Mouse (Mus musculus) lung, postnatal 0 days (tissue): ENCODE data around the gene Ifngr2. TPM values are rescaled to one million over a fixed set of nuclear protein-coding genes. Genes with fewer than 3 reads are reported as not detected.

ENCODE experiments used
- ATAC-seq: fragments of 200-750 bp; cut with Nextera tagmentation; 2 replicates; pipeline ENCODE4 v1.8.0; 2017; ENCODE audit warnings: moderate library complexity
- DNase-seq: peaks from one replicate; pipeline ENCODE4 v3.0.0-alpha.2; 2016; ENCODE audit warnings: low spot score
- H3K27ac ChIP-seq: fragments of 300-500 bp; sonication (generic); 2 replicates; pipeline ENCODE4 v1.5.1; 2014; ENCODE audit warnings: antibody characterized with exemption, mild to moderate bottlenecking, low read length, mixed read lengths
- H3K27me3 ChIP-seq: fragments of 300-500 bp; sonication (generic); replicated peaks from 2 replicates; pipeline ENCODE4 v1.6.1; 2014; ENCODE audit warnings: low read length, mixed read lengths; ENCODE audit not compliant: insufficient read depth
- H3K36me3 ChIP-seq: fragments of 300-500 bp; sonication (generic); 2 replicates; pipeline ENCODE4 v1.6.1; 2014; ENCODE audit warnings: low read length, mixed read lengths; ENCODE audit not compliant: insufficient read depth
- H3K4me1 ChIP-seq: fragments of 300-500 bp; sonication (generic); 2 replicates; pipeline ENCODE4 v1.6.1; 2014; ENCODE audit warnings: antibody characterized with exemption, low read depth, low read length, mixed read lengths; ENCODE audit not compliant: insufficient read depth
- H3K4me2 ChIP-seq: fragments of 300-500 bp; sonication (generic); replicated peaks from 2 replicates; pipeline ENCODE4 v1.6.1; 2014; ENCODE audit warnings: low read depth, mild to moderate bottlenecking, low read length, moderate library complexity, mixed read lengths
- H3K4me3 ChIP-seq: fragments of 300-500 bp; sonication (generic); 2 replicates; pipeline ENCODE4 v1.5.1; 2014; ENCODE audit warnings: low read depth, low read length
- H3K9ac ChIP-seq: fragments of 300-500 bp; sonication (generic); replicated peaks from 2 replicates; pipeline ENCODE4 v1.6.1; 2014; ENCODE audit warnings: low read depth, mild to moderate bottlenecking
- H3K9me3 ChIP-seq: fragments of 300-500 bp; sonication (generic); 2 replicates; pipeline ENCODE4 v1.6.1; 2016; ENCODE audit warnings: low read length, mixed read lengths
- CTCF ChIP-seq: IDR thresholded peaks from 2 replicates; pipeline ENCODE4 v1.5.1; 2016; ENCODE audit warnings: antibody characterized with exemption, mild to moderate bottlenecking
- EP300 ChIP-seq: IDR thresholded peaks from 2 replicates; pipeline ENCODE4 v1.6.1; 2016; ENCODE audit warnings: antibody characterized with exemption, mild to moderate bottlenecking, control low read depth
- WGBS: fragments of 180-500 bp; shearing (Covaris S2); extraction: QIAGEN DNeasy Blood & Tissue Kit; methylation state at CpG from one replicate; pipeline ENCODE4 v1.1.7; 2014; 5-methylcytosine and 5-hydroxymethylcytosine counted together
- polyA plus RNA-seq: library from polyadenylated mRNA; unstranded; fragments of >200 nt; fragmentation: Nextera tagmentation; extraction: Ambion mirVana; gene quantifications from 2 replicates; pipeline ENCODE4 v1.2.1, GENCODE M21; 2015

Gene Ifngr2
- polyA plus RNA-seq, 1 experiment from 2014 or later, result 64.4 TPM

DNA sequence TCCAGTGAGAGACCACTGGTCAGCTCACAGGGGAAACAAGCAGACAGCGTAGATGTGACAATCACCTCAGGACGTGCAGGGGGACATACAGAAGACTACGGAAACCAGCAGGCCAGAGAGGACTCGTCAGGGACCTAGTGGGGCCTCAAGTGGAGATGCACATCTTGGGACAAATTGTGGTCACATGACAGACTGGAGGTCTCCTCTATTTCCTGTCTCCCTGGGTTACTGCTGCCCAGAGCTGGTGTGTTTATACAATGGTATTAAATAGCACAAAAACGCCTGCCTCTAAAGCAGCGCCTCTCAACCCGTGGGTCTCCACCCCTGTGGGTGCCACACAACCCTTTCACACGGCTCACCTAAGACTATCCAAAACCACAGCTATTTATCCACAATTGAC lies 45.3 kb downstream of the Ifngr2 start:
- WGBS, result 32% methylated on average over 8 of the region's 8 CpGs
- H3K27ac ChIP-seq, result no peak overlapping the region
- H3K27me3 ChIP-seq, result no peaks in the 10 kb centered on the region
- TF ChIP-seq CTCF, result no peak
- no peak for TF ChIP-seq EP300
- H3K36me3 ChIP-seq, result no peaks in the 10 kb centered on the region
- H3K4me2 ChIP-seq, result no peak overlapping the region
- H3K9ac ChIP-seq, result no peak overlapping the region
- no peaks in the 10 kb centered on the region for H3K9me3 ChIP-seq
- 0 out of 2 replicates have a peak, but pooled peaks cover 8% of the 10 kb centered on the region for H3K4me1 ChIP-seq
- peak; percentile 57 for ATAC-seq
- no peak overlapping the region for H3K4me3 ChIP-seq
- DNase-seq, result peak; percentile 39

DNA sequence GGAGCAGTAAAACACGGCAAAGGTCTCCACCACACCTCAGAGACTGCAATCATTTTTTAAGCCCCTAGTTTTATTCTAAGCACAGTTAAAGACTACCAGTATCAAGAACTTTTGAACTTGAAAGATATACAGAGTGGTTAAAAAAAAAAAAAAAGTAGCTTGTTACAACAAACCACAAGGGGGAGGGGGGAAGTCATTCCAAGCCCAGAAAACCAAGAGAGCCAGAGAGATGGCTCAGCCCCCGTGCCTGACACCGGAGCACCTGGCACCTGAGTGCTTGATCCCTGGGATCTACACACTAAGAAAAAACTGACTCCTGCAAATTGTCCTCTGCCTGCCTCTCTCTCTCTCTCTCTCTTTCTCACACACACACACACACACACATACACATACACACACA lies 46.4 kb downstream of the Ifngr2 start:
- 50% methylated on average over 3 of the region's 3 CpGs for WGBS
- no peak overlapping the region for H3K9ac ChIP-seq

DNA sequence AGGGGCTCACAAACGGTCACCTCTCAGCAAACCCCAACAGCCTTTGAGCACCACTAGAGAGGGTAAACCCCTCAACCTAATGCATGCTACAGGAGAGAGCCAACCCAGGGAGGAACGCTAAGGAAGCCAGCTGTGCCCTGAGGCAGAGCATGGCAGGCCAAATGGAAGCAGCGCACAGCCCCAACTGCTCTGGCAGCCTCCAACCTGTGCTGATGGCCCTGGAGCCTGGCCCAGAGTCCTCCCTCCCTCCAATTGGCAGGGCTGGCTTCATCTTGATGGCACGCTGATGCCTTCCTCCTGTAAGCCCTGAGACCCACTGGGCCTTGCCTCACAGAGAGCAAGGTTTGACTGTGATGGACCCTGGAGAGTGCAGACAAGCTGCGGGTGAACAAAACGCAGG lies 48.2 kb downstream of the Ifngr2 start:
- no peak overlapping the region for H3K9ac ChIP-seq
- no peaks in the 10 kb centered on the region for H3K9me3 ChIP-seq
- WGBS, result 74% methylated on average over 6 of the region's 6 CpGs
- TF ChIP-seq CTCF (no peak), EP300 (no peak)
- H3K4me3 ChIP-seq, result no peak overlapping the region
- DNase-seq (no peak), ATAC-seq (no peak)
- no peaks in the 10 kb centered on the region for H3K27me3 ChIP-seq
- H3K36me3 ChIP-seq, result no peaks in the 10 kb centered on the region
- no peak overlapping the region for H3K4me2 ChIP-seq
- no peak overlapping the region for H3K27ac ChIP-seq
- H3K4me1 ChIP-seq, result 0 out of 2 replicates have a peak, but pooled peaks cover 8% of the 10 kb centered on the region

More for the DNA sequence above, 46.4 kb downstream of the Ifngr2 start:
- no peaks in the 10 kb centered on the region for H3K27me3 ChIP-seq
- no peak overlapping the region for H3K27ac ChIP-seq
- no peak overlapping the region for H3K4me2 ChIP-seq
- 0 out of 2 replicates have a peak, but pooled peaks cover 8% of the 10 kb centered on the region for H3K4me1 ChIP-seq
- no peak overlapping the region for H3K4me3 ChIP-seq
- no peak for DNase-seq
- no peaks in the 10 kb centered on the region for H3K36me3 ChIP-seq
- H3K9me3 ChIP-seq, result no peaks in the 10 kb centered on the region
- TF ChIP-seq EP300 (no peak), CTCF (no peak)
- no peak for ATAC-seq

DNA sequence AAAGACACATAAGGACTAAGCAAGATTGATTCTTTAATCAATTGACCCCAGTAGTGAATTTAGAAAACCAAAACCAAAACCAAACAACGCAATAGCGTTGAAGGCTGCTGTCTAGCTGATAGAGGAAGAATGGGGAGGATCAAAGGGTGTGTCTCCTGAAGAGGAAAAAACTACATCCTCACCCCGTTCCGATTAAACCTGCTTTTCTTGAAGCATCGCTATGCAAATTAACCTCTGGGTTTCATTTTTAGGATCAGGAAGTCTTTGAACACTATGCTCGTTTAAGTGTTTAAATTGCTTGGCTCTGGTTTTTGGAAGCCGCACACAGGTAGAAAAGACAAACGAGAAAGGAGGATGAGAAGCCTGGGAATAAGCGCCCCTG lies 49.5 kb downstream of the Ifngr2 start:
- Histone ChIP-seq H3K4me2 (peak overlapping the region; percentile 92), H3K9me3 (no peaks in the 10 kb centered on the region), H3K4me3 (peak overlapping the region; percentile 86), H3K36me3 (no peaks in the 10 kb centered on the region), H3K4me1 (0 out of 2 replicates have a peak, but pooled peaks cover 8% of the 10 kb centered on the region), H3K9ac (peak overlapping the region; percentile 68; the same call in 1 of the 2 replicates), H3K27ac (peak overlapping the region; percentile 90; the same call in 1 of the 2 replicates), H3K27me3 (no peaks in the 10 kb centered on the region)
- ATAC-seq (no peak), DNase-seq (peak; percentile 54)
- WGBS, result 8% methylated on average over 9 of the region's 9 CpGs
- no peak for TF ChIP-seq CTCF
- TF ChIP-seq EP300, result 0 out of 2 replicates have a peak, but pooled peaks have one; percentile 11

DNA sequence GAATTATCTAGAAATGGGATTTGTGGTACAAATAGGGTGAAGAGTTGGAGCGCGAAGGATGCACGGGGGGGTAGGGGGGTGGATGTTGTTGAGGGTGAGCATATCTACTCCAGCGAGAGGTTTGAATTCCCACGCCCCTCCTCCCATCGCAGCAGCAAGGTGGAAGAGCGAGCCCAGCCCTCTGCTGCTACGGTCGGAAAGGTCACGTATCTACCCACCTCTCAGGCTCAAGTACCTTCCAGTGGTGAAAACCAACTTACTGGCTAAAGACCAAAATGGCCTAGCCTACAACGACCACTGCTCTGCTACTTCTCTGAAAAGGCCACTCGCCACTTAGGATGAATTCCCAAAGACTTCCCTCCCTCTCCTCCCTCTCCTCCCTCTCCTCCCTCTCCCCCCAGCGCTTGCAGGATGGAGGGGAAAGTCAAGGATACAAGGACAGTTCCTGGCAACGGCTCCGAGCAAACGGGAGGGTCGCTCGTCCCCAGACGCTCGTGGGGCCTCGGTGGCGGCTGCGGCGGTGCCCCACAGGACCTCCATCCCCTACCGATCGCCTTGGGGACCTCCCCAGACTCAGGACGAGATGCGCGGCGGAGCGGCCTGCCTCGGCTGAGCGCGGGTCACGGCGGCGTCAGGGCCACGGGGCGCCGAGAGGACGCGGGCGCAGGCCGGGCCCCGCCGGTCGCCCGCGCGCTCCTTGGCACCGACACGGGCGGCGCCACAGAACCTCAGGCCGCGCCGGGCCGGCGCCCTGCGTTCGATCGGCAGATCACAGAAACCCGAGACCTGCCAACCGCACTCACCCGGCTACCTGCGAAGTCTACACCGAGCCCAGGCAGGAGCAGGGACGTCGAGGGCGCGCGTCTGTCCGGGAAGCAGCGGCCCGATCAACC lies 50.2 kb downstream of the Ifngr2 start:
- Histone ChIP-seq H3K4me3 (peak overlapping the region; percentile 86), H3K36me3 (no peaks in the 10 kb centered on the region), H3K9ac (peak overlapping the region; percentile 68), H3K27me3 (no peaks in the 10 kb centered on the region), H3K4me1 (0 out of 2 replicates have a peak, but pooled peaks cover 8% of the 10 kb centered on the region), H3K27ac (peak overlapping the region; percentile 90), H3K9me3 (no peaks in the 10 kb centered on the region), H3K4me2 (peak overlapping the region; percentile 92)
- peak; percentile 62 for DNase-seq
- TF ChIP-seq CTCF (no peak), EP300 (no peak)
- ATAC-seq, result peak; percentile 43
- WGBS, result 4% methylated on average over 46 of the region's 75 CpGs

DNA sequence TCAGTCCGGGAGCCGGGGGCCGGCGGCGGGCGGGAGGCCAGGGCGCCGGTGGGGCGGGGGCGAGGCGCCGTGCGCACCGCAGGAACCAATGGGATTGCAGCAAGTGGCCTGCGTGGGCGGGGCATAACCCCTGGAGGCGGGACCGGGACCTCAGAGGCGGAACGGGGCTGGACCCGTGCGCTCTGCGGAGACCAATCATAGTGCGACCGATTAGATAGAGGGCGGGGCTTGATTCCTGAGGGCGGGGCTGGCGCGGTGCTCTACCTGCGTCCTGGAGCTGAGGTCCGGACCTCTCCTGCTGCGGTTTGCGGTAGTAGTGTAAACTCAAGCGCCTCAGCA lies 50.8 kb downstream of the Ifngr2 start, which contains the start of gene Tmem50b:
Gene Tmem50b (minus strand): TSS at position 129 of the 339 bp plus-strand sequence.
- Histone ChIP-seq H3K4me3 (peak within 1 kb of the TSS; percentile 86), H3K9me3 (no peaks in the 10 kb centered on the region), H3K27me3 (no peaks in the 10 kb centered on the region), H3K4me1 (0 out of 2 replicates have a peak, but pooled peaks cover 8% of the 10 kb centered on the region), H3K27ac (peak within 1 kb of the TSS; percentile 90), H3K9ac (peak within 1 kb of the TSS; percentile 68), H3K4me2 (peak within 1 kb of the TSS; percentile 92), H3K36me3 (no peaks in the 10 kb centered on the region)
- TF ChIP-seq EP300 (no peak), CTCF (no peak)
- peak; percentile 98 for DNase-seq
- WGBS, result under 1% methylated on average over 27 of the region's 34 CpGs
- peak; percentile 98 for ATAC-seq
